Mouse (Mus musculus) heart, postnatal 14 days (tissue): ENCODE results near the gene Olfr324. TPM values are rescaled to one million over a fixed set of nuclear protein-coding genes. Genes with fewer than 3 reads are reported as not detected.

Source experiments
- DNase-seq, 2 experiments: peaks; one replicate each; pipeline ENCODE4 v3.0.0; 2021 to 2022
- intact Hi-C: fragments of 180-260 bp; cut with DNase I; formaldehyde crosslinking; loops from one replicate; pipeline ENCODE4 v1.15.1; 2025
- total RNA-seq, 2 experiments: library from RNA; stranded (reverse); gene quantifications; 2 replicates each; pipeline ENCODE4 v1.2.3; 2021

The Olfr324 gene
- total RNA-seq, 2 experiments from 2014 or later: not detected

DNA sequence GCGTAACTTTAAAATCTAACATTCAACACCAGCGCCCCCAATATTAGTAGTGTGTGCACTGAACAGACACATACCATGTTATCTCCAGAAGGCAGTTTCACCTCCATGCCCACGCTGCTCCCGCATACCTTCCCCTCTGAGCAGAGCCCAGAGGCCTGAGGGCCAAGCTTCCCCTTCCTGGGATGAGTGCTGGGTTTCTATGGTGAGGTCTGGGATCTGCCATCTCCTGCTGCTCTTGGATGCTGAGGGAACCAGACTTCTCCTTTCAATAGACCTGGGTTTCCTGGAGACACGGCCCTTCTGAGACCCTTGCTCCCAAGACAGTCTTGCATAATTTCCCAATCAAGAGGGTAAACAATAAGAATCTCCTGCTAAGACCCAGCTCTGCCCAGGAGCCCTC is 35.5 kb downstream of the Olfr324 start, which contains the start of gene Olfr323:
Olfr323 (minus strand) TSS at position 101 of the 400 bp plus-strand sequence.
- DNase-seq: no peak
- intact Hi-C loops: no loop called here

DNA sequence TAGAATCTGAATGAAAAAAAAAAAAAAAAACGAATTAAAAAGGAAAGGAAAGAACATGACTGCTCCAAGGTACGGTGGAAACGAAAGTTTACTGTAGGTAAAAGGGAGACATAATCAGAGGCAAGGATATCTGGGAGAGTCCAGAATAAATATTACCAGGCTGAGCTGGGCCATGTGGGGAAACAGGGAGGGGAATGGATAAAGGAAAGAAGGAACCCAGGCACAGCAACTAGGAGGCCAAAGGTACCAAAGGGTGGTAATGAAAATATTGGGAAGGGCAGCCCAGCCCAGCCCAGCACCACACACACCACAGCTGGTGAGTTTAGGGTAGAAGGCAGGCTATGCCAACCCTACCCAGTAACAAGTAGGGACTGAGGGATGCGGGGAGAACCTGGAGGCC is 40.0 kb downstream of the Olfr324 start:
- intact Hi-C loops: loop anchor here (5.0 kb wide), 2 partner anchors 333 to 398 kb away; no protein-coding TSS in a partner anchor
- no peak for DNase-seq

DNA sequence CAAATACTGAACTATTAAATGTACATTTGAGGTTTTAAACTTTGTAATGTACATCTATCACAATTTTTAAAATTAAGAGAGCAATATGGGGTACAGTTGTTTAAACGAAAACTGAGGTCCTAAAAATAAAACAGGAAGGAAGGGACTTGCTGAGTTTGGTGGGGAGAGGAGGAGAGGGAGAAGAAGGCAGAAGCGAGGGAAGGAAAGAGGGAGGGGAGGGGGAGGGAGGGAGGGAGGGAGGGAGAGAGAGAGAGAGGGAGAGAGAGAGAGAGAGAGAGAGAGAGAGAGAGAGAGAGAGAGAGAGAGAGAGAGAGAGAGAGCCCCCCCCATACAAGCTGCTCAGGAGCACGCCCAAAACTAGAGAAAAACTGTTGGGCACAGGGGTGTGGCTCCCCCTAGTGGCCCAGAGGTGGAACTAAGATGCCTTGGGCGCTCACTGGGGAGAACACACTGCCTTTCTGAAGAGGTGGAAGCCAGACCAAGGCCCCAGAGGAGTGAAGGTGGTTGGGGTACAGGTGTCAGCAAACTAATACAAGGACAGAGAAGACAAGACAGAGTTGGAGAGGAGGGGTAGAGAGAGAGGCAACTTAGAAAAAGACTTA is 41.6 kb downstream of the Olfr324 start:
- peak; percentile 55 to 67 for DNase-seq
- intact Hi-C loops: loop anchor here (2.0 to 5.0 kb wide), 3 partner anchors 234 to 399 kb away; no protein-coding TSS in a partner anchor

DNA sequence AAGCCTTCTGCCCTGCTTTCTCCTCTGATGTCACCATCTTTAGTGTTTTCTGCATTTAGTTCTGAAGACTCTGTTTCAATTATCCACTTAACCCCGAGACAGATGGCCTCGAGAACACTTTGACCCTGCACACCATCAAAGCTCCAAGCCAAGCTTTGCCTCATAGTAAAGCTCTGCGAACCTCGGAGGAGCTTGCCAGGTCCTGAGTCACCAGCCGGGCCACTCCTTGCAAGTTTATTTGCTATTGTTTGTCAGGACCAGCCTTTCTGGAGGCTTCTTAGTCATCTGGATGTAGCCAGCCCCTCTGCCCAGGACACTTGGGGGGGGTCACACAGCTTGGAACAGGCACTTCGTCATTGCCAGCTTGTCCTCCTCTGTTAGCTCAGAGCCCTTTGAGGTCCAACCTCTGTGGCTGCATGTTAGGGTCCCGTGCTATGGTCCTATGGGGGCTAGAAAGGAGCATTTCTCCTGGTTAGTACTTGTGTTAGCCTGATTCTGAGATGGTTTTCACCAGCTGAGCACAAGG is 43.3 kb downstream of the Olfr324 start:
- intact Hi-C loops: loop anchor here (5.0 kb wide), 2 partner anchors 336 to 401 kb away; no protein-coding TSS in a partner anchor
- peak; percentile 9 to 25 for DNase-seq

DNA sequence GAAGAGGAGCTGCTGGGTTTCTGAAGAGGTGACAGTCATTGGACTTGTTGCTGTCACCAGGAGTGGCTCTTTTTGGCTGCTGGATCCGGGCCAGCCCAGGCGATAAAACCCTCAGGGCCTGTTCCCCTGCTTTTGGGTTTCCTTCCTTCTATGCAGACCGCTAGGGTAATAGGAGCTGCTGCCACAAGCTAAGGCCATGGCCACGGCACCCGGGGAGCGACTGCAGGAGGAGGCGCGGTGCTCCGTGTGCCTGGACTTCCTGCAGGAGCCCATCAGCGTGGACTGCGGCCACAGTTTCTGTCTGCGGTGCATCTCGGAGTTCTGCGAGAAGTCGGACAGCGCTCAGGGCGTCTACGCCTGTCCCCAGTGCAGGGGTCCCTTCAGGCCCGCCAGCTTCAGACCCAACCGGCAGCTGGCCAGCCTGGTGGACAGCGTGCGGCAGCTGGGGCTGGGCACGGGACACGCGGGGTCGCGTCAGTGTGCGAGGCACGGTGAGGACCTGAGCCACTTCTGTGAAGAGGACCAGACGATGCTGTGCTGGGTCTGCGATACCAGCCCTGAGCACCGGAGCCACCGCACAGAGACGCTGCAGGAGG is 45.5 kb downstream of the Olfr324 start, which contains the start of gene Trim58:
Trim58 (plus strand) TSS at position 194 of the 596 bp plus-strand sequence.
- DNase-seq: peak; percentile 9 to 14
- intact Hi-C loops: no loop called here

DNA sequence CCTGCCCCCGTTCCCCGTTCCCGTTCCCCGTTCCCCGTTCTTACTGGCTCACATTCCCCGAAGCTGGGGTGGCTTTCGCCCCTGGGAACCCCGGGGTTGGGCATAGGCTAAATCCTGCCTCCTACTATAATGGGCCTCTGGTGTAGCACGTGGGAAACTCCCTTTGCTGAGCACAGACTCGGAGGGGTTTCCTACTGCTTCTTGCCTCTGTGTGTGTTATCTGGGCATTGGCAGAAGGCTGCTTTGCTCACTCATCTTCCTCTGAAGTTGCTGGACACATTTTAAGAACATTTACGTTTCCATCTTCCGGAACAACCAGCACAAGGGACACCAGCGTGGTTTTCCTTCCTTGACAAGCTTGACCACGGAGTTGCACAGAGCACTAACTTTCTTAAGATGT is 46.1 kb downstream of the Olfr324 start:
- intact Hi-C loops: no loop called here
- no peak for DNase-seq

DNA sequence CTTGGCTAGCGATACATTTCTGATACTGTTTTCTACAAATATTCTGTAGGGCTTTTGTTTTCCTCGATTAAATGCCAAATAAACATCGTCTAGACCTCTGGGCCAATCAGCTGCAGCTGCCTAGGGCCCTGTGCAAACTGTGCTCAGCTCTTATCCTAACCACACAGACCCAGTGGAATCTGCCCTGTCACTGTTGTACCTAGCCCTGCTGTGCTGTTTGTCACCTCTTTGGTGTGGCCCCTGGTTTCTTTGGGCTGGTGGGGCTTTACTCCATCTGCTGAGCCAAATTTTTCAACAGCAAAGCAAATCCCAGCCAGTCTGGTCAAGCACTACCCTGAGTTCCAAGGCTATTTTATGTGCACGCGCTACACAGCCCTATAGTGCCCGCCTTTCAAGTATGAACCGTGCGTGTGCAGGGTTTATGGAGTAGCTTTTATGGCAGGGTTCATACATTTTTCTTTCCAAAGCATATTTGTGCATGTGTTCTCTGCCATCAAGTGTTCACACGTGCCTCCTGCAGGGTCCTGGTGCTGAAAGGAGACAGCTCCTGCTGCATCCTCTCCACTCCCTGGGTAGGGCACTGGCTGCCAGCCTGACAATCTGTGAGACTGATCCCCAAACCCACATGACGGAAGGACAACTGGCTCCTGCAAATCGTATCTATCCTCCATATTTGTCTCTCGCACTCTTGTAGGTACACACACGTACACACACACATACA is 46.9 kb downstream of the Olfr324 start:
- no peak for DNase-seq
- intact Hi-C loops: no loop called here

DNA sequence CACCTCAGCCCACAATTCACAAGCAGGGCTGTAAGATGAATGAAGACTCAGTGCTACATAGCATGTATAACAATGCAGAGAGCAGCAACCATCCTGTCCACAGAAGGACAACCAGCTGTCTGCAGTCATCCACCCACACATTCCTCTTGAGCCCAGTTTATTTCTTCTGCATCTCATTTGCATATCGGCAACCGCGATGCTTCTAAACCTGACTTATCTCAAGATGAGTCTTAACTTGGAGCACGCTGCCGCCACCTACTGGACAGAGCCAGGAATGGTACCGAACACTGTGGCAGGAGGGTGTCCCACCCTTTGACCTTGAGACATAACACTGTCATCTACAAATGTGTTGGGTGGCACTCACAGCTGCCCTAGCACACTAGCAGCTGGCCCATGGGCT is 48.4 kb downstream of the Olfr324 start:
- peak; percentile 17 to 21 for DNase-seq
- intact Hi-C loops: no loop called here

Other genes with a start within 250 kb of the Olfr324 start
- not detected for gene Lypd8, start 216.1 kb upstream of the Olfr324 start, total RNA-seq
- not detected for gene 1810065E05Rik, start 174.0 kb upstream of the Olfr324 start, total RNA-seq
- not detected for gene Gm12253, start 162.6 kb upstream of the Olfr324 start, total RNA-seq
- gene Lypd9, start 142.2 kb upstream of the Olfr324 start, total RNA-seq: not detected
- not detected for gene Olfr30, start 132.8 kb upstream of the Olfr324 start, total RNA-seq
- gene Olfr332, start 102.6 kb upstream of the Olfr324 start, total RNA-seq: not detected
- not detected for gene Olfr331, start 92.5 kb upstream of the Olfr324 start, total RNA-seq
- gene Olfr330, start 60.3 kb upstream of the Olfr324 start, total RNA-seq: not detected
- not detected for gene Olfr329-ps, start 48.7 kb upstream of the Olfr324 start, total RNA-seq
- gene Olfr328, start 39.5 kb upstream of the Olfr324 start, total RNA-seq: under 1 TPM; 0.10 to 0.12 TPM
- gene Olfr224, start 24.6 kb upstream of the Olfr324 start, total RNA-seq: not detected
- gene Olfr325, start 17.4 kb upstream of the Olfr324 start, total RNA-seq: not detected
- 10 to 100 TPM in 1 of 2 experiments, 1 to 10 TPM in 1; 7.4 to 10.7 TPM for gene 2210407C18Rik, start 21.0 kb downstream of the Olfr324 start, total RNA-seq
- gene Olfr323, start 35.4 kb downstream of the Olfr324 start, total RNA-seq: not detected
- gene Trim58, start 45.4 kb downstream of the Olfr324 start, total RNA-seq: under 1 TPM in 1 of 2 experiments, not detected in 1; 0.17 TPM
- gene Olfr322, start 63.7 kb downstream of the Olfr324 start, total RNA-seq: not detected
- not detected for gene Olfr320, start 86.0 kb downstream of the Olfr324 start, total RNA-seq
- gene Olfr319, start 104.0 kb downstream of the Olfr324 start, total RNA-seq: not detected
- gene Olfr318, start 128.9 kb downstream of the Olfr324 start, total RNA-seq: not detected
- gene Olfr317, start 144.1 kb downstream of the Olfr324 start, total RNA-seq: not detected
- not detected for gene Olfr316, start 157.6 kb downstream of the Olfr324 start, total RNA-seq
- not detected for gene Olfr315, start 178.1 kb downstream of the Olfr324 start, total RNA-seq
- gene Olfr314, start 187.8 kb downstream of the Olfr324 start, total RNA-seq: not detected
- gene Fam183b, start 206.8 kb downstream of the Olfr324 start, total RNA-seq: not detected
- not detected for gene Olfr313, start 219.9 kb downstream of the Olfr324 start, total RNA-seq
- gene Olfr312, start 234.1 kb downstream of the Olfr324 start, total RNA-seq: not detected
- not detected for gene Olfr311, start 244.1 kb downstream of the Olfr324 start, total RNA-seq